Mouse (Mus musculus) urinary bladder, postnatal 10 days (tissue): ENCODE data around the gene Zfyve26.
"Not testable (repeated sequence)": the region's sequence is repeated elsewhere in the genome, so short reads cannot be mapped to it uniquely, and the experiment has no call there.

ENCODE experiments used
- DNase-seq: peaks from one replicate; pipeline ENCODE4 v3.0.0; 2022; ENCODE audit warnings: low spot score

The Zfyve26 gene

GRCm38 (mm10) chr12:79296126-79296816 is at the start of gene Zfyve26:
TSS of gene Zfyve26 (minus strand) at chr12:79296304.
- DNase-seq: peak; percentile 81

DNA sequence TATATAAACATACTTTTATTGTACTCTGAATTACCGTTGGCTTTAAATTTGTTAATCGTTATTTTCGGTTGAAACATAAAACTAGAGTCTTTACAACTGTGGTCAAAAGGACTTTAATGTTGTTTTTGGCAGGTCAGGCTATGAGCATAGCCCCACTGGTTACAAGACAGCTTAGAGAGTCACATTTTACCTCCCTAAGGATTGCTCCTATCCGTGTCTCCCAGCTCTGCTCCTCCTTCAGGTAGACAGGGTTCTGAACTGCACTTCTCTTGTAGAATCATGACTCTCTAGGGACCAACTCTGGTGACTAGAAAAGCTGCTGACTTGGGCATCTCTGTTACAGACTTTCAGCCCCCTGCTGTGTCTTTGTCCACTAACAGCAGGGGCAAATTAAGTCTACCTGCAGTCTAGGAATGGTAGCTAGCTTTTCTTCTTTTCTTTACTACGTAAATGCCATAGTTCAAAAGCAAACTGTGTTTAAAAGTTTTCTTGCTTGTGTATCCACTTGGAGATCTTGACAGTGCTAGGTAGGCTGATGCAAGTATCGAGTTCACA is 45.3 kb upstream of the Zfyve26 start:
- no peak for DNase-seq

GRCm38 (mm10) chr12:79340513-79340912 is 44.4 kb upstream of the Zfyve26 start:
- no peak for DNase-seq

DNA sequence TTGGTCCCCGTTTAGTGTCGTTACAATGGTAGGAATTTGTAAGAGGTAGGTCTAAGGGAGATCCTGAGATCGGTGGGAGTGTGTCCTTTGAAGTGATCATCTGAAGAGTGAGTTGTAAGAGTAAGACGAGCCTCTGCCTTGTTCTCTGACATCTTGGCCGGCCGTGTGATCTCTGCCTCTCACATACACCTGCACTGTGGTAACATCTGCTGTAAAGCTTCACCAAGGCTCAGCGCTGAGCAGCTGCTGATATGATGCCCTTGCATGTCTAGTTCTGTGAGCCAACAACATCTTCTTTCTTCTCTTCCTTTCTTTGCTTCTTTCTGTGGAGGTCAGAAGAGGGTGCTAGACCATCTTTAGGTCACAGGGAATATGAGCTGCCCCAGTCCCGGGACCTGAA is 42.7 kb upstream of the Zfyve26 start:
- DNase-seq: no peak

- DNase-seq: no peak
Observed at GRCm38 (mm10) chr12:79331722-79332121, 35.6 kb upstream of the Zfyve26 start.

DNA sequence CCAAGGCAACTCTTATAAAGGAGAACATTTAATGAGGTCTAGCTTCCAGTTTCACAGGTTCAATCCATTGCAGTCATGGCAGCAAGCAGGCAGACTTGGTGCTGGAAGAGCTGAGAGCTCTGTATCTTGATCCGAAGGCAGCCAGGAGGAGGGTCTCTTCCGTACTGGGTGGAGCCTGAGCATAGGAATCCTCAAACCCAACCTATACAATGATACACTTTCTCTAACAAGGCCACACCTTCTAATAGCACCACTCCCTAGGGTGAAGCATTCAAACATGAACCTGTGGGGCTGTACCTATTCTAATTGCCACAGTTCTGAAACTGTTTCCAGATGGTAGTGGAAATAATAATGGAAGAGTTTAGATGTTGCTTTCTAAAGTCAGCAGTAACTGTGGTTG is 34.5 kb upstream of the Zfyve26 start:
- no peak for DNase-seq

- no peak for DNase-seq
Observed at GRCm38 (mm10) chr12:79327868-79328267, 31.8 kb upstream of the Zfyve26 start.

DNA sequence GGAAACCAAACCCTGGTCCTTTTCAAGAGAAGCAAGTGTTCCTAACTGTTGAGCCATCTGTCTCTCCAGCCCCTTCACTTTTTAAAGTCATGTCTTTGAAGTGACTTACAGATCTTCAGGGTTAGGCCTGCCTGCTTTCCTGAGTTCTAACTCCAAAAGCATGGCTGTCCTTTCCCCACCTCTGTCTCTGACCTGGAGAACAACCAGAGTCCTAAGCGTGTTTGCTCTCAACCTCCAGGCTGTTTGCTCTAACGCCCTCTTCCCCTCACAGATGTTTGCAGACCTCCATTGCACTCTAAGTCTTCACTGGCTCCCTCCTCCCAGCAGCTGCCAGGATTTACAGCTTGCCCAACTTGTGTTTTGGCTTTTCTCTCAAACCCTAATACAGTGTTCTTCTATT is 30.6 kb upstream of the Zfyve26 start:
- DNase-seq: no peak

- DNase-seq: no peak
Observed at GRCm38 (mm10) chr12:79326236-79326635, 30.1 kb upstream of the Zfyve26 start.

- DNase-seq: not testable (repeated sequence)
Observed at GRCm38 (mm10) chr12:79322539-79322938, 26.4 kb upstream of the Zfyve26 start.

- DNase-seq: no peak
Observed at GRCm38 (mm10) chr12:79320895-79321294, 24.8 kb upstream of the Zfyve26 start.

DNA sequence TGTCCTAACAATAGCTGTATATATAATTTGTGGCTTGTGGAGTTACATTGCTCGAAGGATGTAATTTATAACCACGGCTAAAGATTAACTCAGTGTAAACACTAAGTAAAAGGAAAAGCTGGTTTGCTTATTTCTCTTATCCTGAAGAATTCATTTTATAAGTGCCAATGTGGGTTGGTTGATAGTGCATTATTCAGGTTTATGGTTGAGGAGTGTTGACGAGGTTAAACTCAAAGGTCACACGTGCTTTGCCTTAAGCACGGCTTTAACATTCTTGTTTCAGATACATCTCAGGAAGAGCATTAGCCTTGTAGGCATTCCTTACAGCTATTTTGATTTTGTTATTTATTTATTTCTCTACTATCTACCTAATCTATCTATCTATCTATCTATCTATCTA is 21.2 kb upstream of the Zfyve26 start:
- no peak for DNase-seq

GRCm38 (mm10) chr12:79313721-79314120 is 17.6 kb upstream of the Zfyve26 start:
- DNase-seq: no peak

- no peak for DNase-seq
Observed at GRCm38 (mm10) chr12:79306013-79306412, 9.9 kb upstream of the Zfyve26 start.

- DNase-seq: no peak
Observed at GRCm38 (mm10) chr12:79305131-79305530, 9.0 kb upstream of the Zfyve26 start.

GRCm38 (mm10) chr12:79301802-79302201 is 5.7 kb upstream of the Zfyve26 start:
- no peak for DNase-seq

DNA sequence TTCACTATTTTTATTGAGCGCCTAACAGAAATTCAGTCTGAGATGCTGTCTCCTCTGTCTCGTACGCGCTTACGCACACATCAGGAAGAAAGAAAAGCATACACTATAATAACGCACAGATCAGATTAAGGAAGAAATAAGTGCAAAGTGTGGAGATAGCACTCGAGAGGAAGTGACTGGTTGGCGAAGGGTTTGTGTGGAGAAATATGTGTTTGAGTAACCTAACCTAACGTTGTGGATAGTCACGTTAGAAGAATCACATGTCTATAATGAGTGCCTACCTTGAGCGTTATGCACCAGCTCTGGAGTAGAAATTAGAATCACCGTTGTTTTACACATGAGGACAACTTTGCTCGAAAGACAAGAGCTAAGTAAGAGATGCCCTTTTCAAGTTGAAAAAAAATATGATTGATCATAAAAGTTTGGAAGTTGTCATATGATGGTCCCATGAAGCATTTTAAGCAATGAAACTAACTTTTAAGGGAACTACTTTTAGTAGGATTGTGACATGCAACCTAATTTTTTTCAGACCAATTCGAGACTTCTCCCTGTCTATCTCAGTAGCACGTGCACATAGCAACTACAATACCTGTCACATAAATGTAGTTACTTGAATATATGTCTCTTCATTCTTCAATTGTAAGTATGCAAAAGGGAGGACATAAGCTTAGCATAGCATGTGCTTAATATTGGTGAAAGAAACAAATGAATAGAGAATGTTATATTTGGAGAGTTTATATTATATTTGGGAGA is 2.0 kb upstream of the Zfyve26 start:
- no peak for DNase-seq

DNA sequence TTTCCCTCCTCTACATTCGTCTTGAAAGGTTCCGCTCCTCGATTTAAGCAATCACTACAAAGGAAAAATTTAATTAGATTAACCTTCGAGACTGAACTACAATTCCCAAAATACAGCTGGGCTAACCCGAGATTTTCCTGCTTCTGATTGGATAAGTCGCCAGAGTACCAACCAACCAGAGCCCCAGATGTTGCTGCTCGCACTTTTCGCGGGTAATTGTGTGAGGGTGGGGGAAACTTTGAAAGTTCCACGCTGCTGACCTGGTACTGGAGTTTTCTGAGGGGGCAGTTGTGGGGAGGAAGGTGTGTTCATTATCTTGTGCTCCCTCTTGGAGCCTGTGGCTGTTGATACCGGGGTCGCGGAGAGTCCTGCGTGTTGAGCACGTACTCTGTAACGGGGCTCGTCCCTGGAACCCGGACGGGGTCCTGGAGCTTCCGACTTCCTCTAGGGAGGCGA is 1.0 kb upstream of the Zfyve26 start, which contains the start of gene Rad51b:
TSS of gene Rad51b (plus strand) at position 162 of the 456 bp plus-strand sequence.
- DNase-seq: no peak

DNA sequence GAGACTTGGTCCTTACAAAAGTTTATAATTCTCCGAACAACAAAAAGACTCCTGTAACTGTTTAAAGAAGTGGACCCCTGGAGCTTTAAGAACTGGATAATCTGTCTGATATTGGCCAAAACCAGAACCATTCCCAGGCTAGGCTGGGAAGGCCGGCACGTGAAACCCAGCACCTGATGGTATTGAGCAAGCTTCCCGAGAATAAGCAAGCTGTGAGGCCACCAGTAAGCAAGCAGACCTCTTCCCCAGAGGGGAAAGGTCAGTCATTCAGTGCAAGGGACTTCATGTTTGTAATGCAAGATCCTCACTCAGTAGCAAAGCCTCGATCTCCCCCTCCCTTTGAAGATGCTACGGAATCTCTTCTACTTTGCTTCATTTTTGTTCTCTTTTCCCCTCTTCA is 3.2 kb downstream of the Zfyve26 start:
- DNase-seq: no peak

GRCm38 (mm10) chr12:79282595-79282994 is 13.5 kb downstream of the Zfyve26 start:
- DNase-seq: no peak

GRCm38 (mm10) chr12:79279513-79280115 is 16.5 kb downstream of the Zfyve26 start:
- DNase-seq: no peak

DNA sequence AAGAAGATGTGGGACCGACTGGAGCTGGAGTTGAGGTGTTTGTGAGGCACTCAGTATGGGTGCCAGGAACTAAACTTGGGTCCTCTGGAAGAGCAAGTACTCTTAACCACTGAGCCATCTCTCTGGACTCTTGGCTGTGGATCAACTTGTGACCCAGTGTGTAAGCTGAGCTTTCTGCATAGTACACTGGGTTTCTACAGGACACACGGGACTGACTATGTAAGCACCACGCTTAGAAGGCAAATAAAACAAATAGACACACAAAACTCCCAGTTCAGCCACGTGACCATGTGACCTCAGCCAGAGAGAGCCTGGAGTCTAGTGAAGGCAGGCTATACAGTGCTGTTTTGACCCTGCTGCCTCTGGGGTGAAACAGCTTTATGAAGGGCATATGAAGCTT is 23.5 kb downstream of the Zfyve26 start:
- no peak for DNase-seq

- no peak for DNase-seq
Observed at GRCm38 (mm10) chr12:79261035-79261434, 35.1 kb downstream of the Zfyve26 start.
